Mouse (Mus musculus) brain, embryonic 14.5 days (tissue): ENCODE measurements at regions not wholly inside any gene's neighbourhood (a gene's known extent, or its start where the extent isn't known, plus 50 kb on each side); places are given as distances from the start of the nearest gene placed in this dataset.

ENCODE experiments used
- CTCF ChIP-seq: fragments of 200-500 bp; IDR thresholded peaks from 2 replicates; pipeline ENCODE4 v1.5.1; 2012; ENCODE audit warnings: inconsistent platforms, mild to moderate bottlenecking, moderate library complexity, borderline replicate concordance; ENCODE audit not compliant: insufficient read depth, insufficient read length; ENCODE audit errors: extremely low read depth
- POLR2A ChIP-seq: fragments of 200-500 bp; IDR thresholded peaks from 2 replicates; pipeline ENCODE4 v1.6.1; 2012; ENCODE audit warnings: mild to moderate bottlenecking, inconsistent platforms, borderline replicate concordance; ENCODE audit not compliant: poor library complexity, insufficient read depth, insufficient read length, severe bottlenecking; ENCODE audit errors: extremely low read depth

- no peak for TF ChIP-seq POLR2A
- TF ChIP-seq CTCF = no peak
These were observed 134.1 kb upstream of the Grik3 start for GRCm38 (mm10) chr4:125356441-125356840.
